Mouse (Mus musculus) neural tube, embryonic 11.5 days (tissue): ENCODE data around the gene Golt1b. TPM values are rescaled to one million over a fixed set of nuclear protein-coding genes. Genes with fewer than 3 reads are reported as not detected.

Experiments
- ATAC-seq: fragments of 200-750 bp; cut with Nextera tagmentation; 2 replicates; pipeline ENCODE4 v1.8.0; 2017; ENCODE audit warnings: moderate number of reproducible peaks, mild to moderate bottlenecking, moderate TSS enrichment, moderate library complexity; ENCODE audit not compliant: insufficient read depth, low FRiP score, low TSS enrichment
- DNase-seq: peaks from one replicate; pipeline ENCODE4 v3.0.0-alpha.2; 2015; ENCODE audit warnings: low spot score
- H3K27ac ChIP-seq: fragments of 300-500 bp; sonication (generic); 2 replicates; pipeline ENCODE4 v1.5.1; 2014; ENCODE audit warnings: low read depth, mild to moderate bottlenecking, low read length
- H3K27me3 ChIP-seq: fragments of 300-500 bp; sonication (generic); 2 replicates; pipeline ENCODE4 v1.6.1; 2014; ENCODE audit warnings: mild to moderate bottlenecking, low read length, mixed read lengths; ENCODE audit not compliant: control insufficient read depth, insufficient read depth
- H3K36me3 ChIP-seq: fragments of 300-500 bp; sonication (generic); 2 replicates; pipeline ENCODE4 v1.6.1; 2014; ENCODE audit warnings: mild to moderate bottlenecking, low read length, moderate library complexity, mixed read lengths; ENCODE audit not compliant: control insufficient read depth, insufficient read depth
- H3K4me1 ChIP-seq: fragments of 300-500 bp; sonication (generic); 2 replicates; pipeline ENCODE4 v1.6.1; 2014; ENCODE audit warnings: low read length, mixed read lengths; ENCODE audit not compliant: control insufficient read depth, insufficient read depth
- H3K4me2 ChIP-seq: fragments of 300-500 bp; sonication (generic); 2 replicates; pipeline ENCODE4 v1.6.1; 2014; ENCODE audit warnings: low read depth, mild to moderate bottlenecking, moderate library complexity
- H3K4me3 ChIP-seq: fragments of 300-500 bp; sonication (generic); 2 replicates; pipeline ENCODE4 v1.5.1; 2014; ENCODE audit warnings: low read depth, low read length
- H3K9ac ChIP-seq: fragments of 300-500 bp; sonication (generic); 2 replicates; pipeline ENCODE4 v1.6.1; 2014; ENCODE audit warnings: mild to moderate bottlenecking, low read length
- H3K9me3 ChIP-seq: fragments of 300-500 bp; sonication (generic); 2 replicates; pipeline ENCODE4 v1.6.1; 2016; ENCODE audit warnings: low read length; ENCODE audit not compliant: control insufficient read depth
- WGBS: fragments of 180-500 bp; shearing (Covaris S2); extraction: QIAGEN DNeasy Blood & Tissue Kit; methylation state at CpG from one replicate; pipeline ENCODE4 v1.1.7; 2014; 5-methylcytosine and 5-hydroxymethylcytosine counted together
- polyA plus RNA-seq: library from polyadenylated mRNA; unstranded; fragments of >200 nt; fragmentation: Nextera tagmentation; extraction: Ambion mirVana; gene quantifications from 2 replicates; pipeline ENCODE4 v1.2.1, GENCODE M21; 2014

Golt1b gene
- polyA plus RNA-seq, 1 experiment from 2014 or later, result 120 TPM

GRCm38 (mm10) chr6:142394669-142395068 is 7.6 kb downstream of the Golt1b start:
- Histone ChIP-seq H3K4me3 (no peak overlapping the region), H3K27ac (no peak overlapping the region), H3K36me3 (peaks cover 6% of the 10 kb centered on the region), H3K4me2 (no peak overlapping the region), H3K27me3 (no peaks in the 10 kb centered on the region), H3K9me3 (no peaks in the 10 kb centered on the region), H3K9ac (no peak overlapping the region), H3K4me1 (no peaks in the 10 kb centered on the region)
- WGBS, result 95% methylated on average over 5 of the region's 5 CpGs
- ATAC-seq, result no peak
- DNase-seq, result no peak

DNA sequence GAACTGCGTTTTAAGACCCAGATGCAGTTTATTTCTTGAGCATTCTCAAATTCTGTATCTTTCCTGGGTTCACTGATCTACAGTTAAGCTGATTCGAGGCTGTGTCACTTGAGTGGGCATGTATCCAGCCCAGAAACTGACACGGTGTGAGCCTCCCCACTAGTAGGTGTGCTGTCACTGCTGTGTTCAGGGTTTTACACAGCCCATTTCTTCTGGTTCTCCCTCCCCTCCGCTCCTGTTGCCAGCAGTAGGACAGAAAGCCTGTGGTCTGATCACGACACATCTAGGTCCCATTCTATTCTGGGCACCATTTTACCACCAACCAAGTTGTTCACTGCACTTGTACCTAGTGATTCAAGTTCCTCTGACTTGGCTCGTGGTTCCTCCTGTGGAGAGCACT is 8.7 kb downstream of the Golt1b start:
- Histone ChIP-seq H3K9ac (no peak overlapping the region), H3K27me3 (no peaks in the 10 kb centered on the region), H3K4me1 (no peaks in the 10 kb centered on the region), H3K27ac (no peak overlapping the region), H3K9me3 (no peaks in the 10 kb centered on the region), H3K36me3 (peaks cover 8% of the 10 kb centered on the region), H3K4me3 (no peak overlapping the region), H3K4me2 (no peak overlapping the region)
- no peak for DNase-seq
- WGBS, result 96% methylated on average over 6 of the region's 6 CpGs
- no peak for ATAC-seq

DNA sequence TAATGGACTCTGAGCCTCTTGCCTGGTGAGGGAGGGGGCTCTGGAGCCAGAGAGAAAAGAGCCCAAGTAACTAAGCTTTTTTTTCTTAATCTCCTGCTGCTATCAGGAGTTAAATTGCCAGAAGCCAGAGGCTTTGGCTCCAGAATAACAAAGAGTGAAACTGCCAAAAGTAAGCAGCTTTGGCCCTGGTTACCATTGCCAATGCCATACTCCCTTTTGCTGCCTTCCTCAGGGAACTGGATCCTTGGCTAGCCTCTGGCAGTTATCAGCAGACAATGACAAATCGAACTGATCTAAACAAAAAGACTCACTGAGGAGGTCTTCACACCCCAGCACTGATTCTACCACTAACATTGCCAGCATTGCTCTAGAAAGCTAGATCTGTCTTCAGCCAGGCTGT is 24.1 kb downstream of the Golt1b start:
- H3K4me1 ChIP-seq, result no peaks in the 10 kb centered on the region
- 48% methylated on average over 1 of the region's 1 CpGs for WGBS
- no peak overlapping the region for H3K4me3 ChIP-seq
- no peak for DNase-seq
- no peak overlapping the region for H3K4me2 ChIP-seq
- no peaks in the 10 kb centered on the region for H3K36me3 ChIP-seq
- no peaks in the 10 kb centered on the region for H3K9me3 ChIP-seq
- H3K9ac ChIP-seq, result no peak overlapping the region
- ATAC-seq, result no peak
- no peak overlapping the region for H3K27ac ChIP-seq
- H3K27me3 ChIP-seq, result peaks cover 12% of the 10 kb centered on the region

DNA sequence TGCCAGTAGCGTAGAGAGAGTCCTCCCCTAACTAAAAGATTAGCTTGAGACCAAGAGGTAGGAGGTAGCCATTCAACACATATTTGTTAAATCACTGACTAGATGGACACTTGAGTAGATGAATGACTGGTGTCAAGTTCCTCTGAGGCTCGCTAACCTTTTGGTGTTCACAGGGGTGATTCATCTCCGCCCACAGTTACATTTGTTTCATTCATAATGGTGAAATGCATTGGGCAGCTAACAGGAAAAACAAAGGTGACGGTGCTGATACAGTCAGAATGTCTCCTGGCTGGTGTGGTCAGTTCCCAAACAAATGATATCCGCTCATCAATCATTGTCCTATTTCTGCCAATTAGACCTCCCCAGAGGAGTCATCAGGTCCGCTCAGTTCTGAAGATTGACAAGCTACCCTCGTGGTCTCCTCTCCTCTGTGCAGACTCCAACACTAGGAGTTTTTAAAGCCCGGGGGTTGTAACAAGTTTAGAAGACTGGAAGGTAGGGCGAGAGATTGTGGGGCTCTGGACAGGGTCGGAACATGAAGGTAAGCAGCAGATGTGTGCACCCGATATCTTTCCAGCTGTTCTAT is 26.0 kb downstream of the Golt1b start, which contains the start of gene Spx:
Spx (plus strand) TSS at position 536 of the 586 bp plus-strand sequence.
- Histone ChIP-seq H3K9ac (no peak within 1 kb of the TSS), H3K36me3 (no peaks in the 10 kb centered on the region), H3K4me3 (no peak within 1 kb of the TSS), H3K4me1 (no peaks in the 10 kb centered on the region), H3K9me3 (no peaks in the 10 kb centered on the region), H3K27me3 (peaks cover 12% of the 10 kb centered on the region), H3K27ac (no peak within 1 kb of the TSS), H3K4me2 (no peak within 1 kb of the TSS)
- WGBS, result 64% methylated on average over 11 of the region's 11 CpGs
- DNase-seq (no peak), ATAC-seq (no peak)

DNA sequence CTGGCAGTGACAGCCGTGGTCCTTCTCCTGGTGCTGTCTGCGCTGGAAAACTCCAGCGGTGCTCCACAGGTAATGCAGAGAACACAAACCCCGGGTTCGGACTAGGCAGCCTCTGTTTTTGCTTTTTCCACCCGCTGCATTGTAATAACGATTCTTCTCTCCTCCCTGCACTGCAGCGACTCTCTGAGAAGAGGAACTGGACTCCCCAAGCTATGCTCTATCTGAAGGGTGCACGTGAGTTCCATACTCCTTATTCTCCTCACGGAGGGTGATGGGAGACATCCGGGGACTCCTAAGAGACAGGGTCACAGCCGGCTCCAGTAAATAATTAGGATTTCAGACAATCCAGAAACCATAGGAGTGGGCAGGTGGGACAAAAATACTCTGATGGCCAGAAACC is 26.8 kb downstream of the Golt1b start:
- no peaks in the 10 kb centered on the region for H3K36me3 ChIP-seq
- no peak overlapping the region for H3K9ac ChIP-seq
- peaks cover 12% of the 10 kb centered on the region for H3K27me3 ChIP-seq
- H3K4me3 ChIP-seq, result no peak overlapping the region
- 13% methylated on average over 12 of the region's 12 CpGs for WGBS
- no peak for DNase-seq
- H3K27ac ChIP-seq, result no peak overlapping the region
- H3K9me3 ChIP-seq, result no peaks in the 10 kb centered on the region
- no peak for ATAC-seq
- H3K4me1 ChIP-seq, result no peaks in the 10 kb centered on the region
- H3K4me2 ChIP-seq, result no peak overlapping the region

GRCm38 (mm10) chr6:142414597-142414996 is 27.6 kb downstream of the Golt1b start:
- ATAC-seq, result peak; percentile 38
- Histone ChIP-seq H3K27ac (no peak overlapping the region), H3K9ac (peak overlapping the region; percentile 6; the same call in 1 of the 2 replicates), H3K4me2 (peak overlapping the region; percentile 46), H3K27me3 (peaks cover 12% of the 10 kb centered on the region), H3K9me3 (no peaks in the 10 kb centered on the region), H3K4me3 (peak overlapping the region; percentile 20), H3K36me3 (no peaks in the 10 kb centered on the region), H3K4me1 (no peaks in the 10 kb centered on the region)
- no peak for DNase-seq
- 1% methylated on average over 23 of the region's 24 CpGs for WGBS

- Histone ChIP-seq H3K36me3 (no peaks in the 10 kb centered on the region), H3K27me3 (no peaks in the 10 kb centered on the region), H3K4me1 (no peaks in the 10 kb centered on the region), H3K4me2 (no peak overlapping the region), H3K27ac (no peak overlapping the region), H3K9me3 (no peaks in the 10 kb centered on the region), H3K9ac (no peak overlapping the region), H3K4me3 (no peak overlapping the region)
- no peak for DNase-seq
- no peak for ATAC-seq
- WGBS, result 71% methylated on average over 7 of the region's 7 CpGs
These were observed 38.0 kb downstream of the Golt1b start for GRCm38 (mm10) chr6:142424976-142425375.

GRCm38 (mm10) chr6:142429072-142429471 is 42.1 kb downstream of the Golt1b start:
- Histone ChIP-seq H3K9ac (no peak overlapping the region), H3K9me3 (no peaks in the 10 kb centered on the region), H3K4me1 (no peaks in the 10 kb centered on the region), H3K27me3 (no peaks in the 10 kb centered on the region), H3K27ac (no peak overlapping the region), H3K36me3 (no peaks in the 10 kb centered on the region), H3K4me2 (no peak overlapping the region), H3K4me3 (no peak overlapping the region)
- no peak for DNase-seq
- ATAC-seq, result no peak

- Histone ChIP-seq H3K4me1 (no peaks in the 10 kb centered on the region), H3K36me3 (no peaks in the 10 kb centered on the region), H3K27ac (no peak overlapping the region), H3K4me3 (no peak overlapping the region), H3K4me2 (no peak overlapping the region), H3K27me3 (no peaks in the 10 kb centered on the region), H3K9ac (no peak overlapping the region), H3K9me3 (no peaks in the 10 kb centered on the region)
- ATAC-seq, result no peak
- DNase-seq, result no peak
- 78% methylated on average over 12 of the region's 12 CpGs for WGBS
These were observed 64.4 kb downstream of the Golt1b start for GRCm38 (mm10) chr6:142451381-142451780.
